Mouse (Mus musculus) megakaryocyte, embryonic 14.5 days (primary cell): ENCODE results near the gene Ntpcr. TPM values are rescaled to one million over a fixed set of nuclear protein-coding genes. Genes with fewer than 3 reads are reported as not detected.

ENCODE experiments used
- H3K27me3 ChIP-seq: replicated peaks from 2 replicates; pipeline ENCODE3; 2012; ENCODE audit warnings: inconsistent platforms
- H3K36me3 ChIP-seq: replicated peaks from 2 replicates; pipeline ENCODE3; 2012; ENCODE audit warnings: low read length, inconsistent platforms, mixed read lengths
- H3K4me1 ChIP-seq: 2 replicates; pipeline ENCODE4 v1.6.1; 2012; ENCODE audit warnings: inconsistent platforms
- H3K4me3 ChIP-seq: replicated peaks from 2 replicates; pipeline ENCODE3; 2012; ENCODE audit warnings: moderate library complexity, mild to moderate bottlenecking, inconsistent platforms
- H3K9me3 ChIP-seq: 2 replicates; pipeline ENCODE4 v1.6.1; 2012; ENCODE audit warnings: inconsistent platforms
- FLI1 ChIP-seq: IDR thresholded peaks from 2 replicates; pipeline ENCODE4 v1.6.1; 2012; ENCODE audit warnings: low read length, inconsistent platforms, mixed read lengths
- GATA1 ChIP-seq: IDR thresholded peaks from 3 replicates; pipeline ENCODE4 v1.6.1; 2012; ENCODE audit warnings: mixed read lengths, low read length, inconsistent platforms, borderline replicate concordance
- polyA plus RNA-seq: library from polyadenylated mRNA; stranded (reverse); fragments of >175 nt; gene quantifications from 2 replicates; pipeline ENCODE4 v1.2.3, GENCODE M21; 2012; ENCODE audit warnings: low replicate concordance; ENCODE audit not compliant: insufficient read depth

Ntpcr gene
- 9.2 and 15.5 TPM in 2 replicates for polyA plus RNA-seq

DNA sequence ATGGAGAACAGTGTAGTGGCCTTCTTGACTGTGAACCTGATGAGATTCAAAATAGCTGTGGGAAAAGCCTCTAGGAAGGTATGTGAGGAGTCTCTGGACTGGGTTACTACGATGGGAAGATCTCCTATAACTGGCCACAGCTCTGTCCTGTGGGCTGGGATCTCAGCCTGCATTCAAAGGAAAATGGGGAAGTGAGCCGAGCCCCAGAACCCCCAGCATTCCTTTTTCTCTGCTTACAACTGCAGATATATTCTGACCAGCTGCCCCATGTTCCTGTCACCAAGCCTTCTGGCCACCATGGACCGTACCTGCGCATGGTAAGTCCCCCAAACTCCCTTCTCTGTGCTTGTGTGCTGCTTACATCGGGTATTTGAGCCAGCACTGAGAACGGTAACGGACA lies at the start of gene Ntpcr:
Gene Ntpcr (plus strand): TSS at position 218 of the 400 bp plus-strand sequence.
- Histone ChIP-seq H3K36me3 (no peaks in the 10 kb centered on the region), H3K9me3 (no peaks in the 10 kb centered on the region), H3K4me1 (peaks cover 51% of the 10 kb centered on the region), H3K27me3 (peaks cover 4% of the 10 kb centered on the region), H3K4me3 (peak within 1 kb of the TSS; percentile 62)
- TF ChIP-seq GATA1: no peak
- TF ChIP-seq FLI1: no peak

DNA sequence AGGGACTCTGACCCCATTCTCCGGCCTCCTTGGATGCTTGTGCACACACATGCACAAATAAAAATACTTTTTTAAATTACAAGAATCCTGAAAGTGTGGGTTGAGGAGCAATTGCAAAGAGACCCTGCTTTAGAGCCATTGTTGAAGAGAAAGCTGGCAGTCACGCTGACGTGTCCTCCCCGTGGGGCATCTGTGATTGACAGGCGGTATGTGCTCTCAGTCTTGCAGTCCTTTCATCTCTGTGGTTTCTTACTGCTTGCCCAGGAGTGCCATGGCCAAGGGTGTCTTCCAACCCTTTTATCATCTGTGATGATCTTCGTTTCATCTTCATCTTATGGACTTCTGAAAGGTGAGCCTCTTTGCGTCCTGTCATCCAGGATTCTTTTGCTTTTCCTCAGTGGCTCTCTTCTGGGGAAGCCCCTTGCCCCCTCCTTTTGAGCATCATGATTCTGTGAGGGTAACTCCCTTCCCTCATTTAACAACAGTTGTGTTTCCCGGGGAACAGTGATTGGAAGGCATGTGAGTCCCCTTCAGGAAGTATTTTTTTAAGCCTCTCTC lies 48.8 kb upstream of the Ntpcr start:
- peaks cover 6% of the 10 kb centered on the region for H3K9me3 ChIP-seq
- H3K4me1 ChIP-seq: no peaks in the 10 kb centered on the region
- H3K4me3 ChIP-seq: no peak overlapping the region
- H3K27me3 ChIP-seq: peaks cover 4% of the 10 kb centered on the region
- no peak for TF ChIP-seq GATA1
- no peak for TF ChIP-seq FLI1
- H3K36me3 ChIP-seq: no peaks in the 10 kb centered on the region

DNA sequence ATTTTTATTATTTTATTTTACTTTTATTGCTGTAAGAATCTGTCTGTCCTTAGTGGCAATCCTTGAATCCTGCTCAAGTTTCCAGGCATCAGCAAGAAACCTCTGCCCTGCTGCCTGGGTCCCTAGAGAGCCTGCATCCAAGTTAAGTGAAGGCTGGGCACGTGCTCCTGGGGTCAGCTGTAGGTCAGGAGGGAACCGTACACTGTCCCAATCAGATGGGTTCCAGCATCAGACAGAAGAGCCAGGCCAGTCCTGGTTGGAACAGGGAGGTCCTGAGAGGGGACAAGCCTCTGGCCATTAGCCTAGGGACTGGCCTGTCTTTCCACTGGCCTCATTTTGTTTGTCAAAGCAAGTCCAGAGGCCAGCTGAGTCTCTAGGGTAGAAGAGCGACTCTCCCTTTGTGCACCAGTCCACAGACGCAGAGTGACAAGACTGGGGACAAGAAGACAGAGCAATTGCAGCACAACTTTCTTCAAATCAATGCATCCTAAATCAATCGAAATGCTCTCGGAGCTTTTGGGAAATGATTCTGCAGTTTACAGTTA lies 44.5 kb upstream of the Ntpcr start:
- no peaks in the 10 kb centered on the region for H3K36me3 ChIP-seq
- TF ChIP-seq GATA1 (no peak), FLI1 (no peak)
- 0 out of 2 replicates have a peak, but pooled peaks cover 3% of the 10 kb centered on the region for H3K9me3 ChIP-seq
- H3K27me3 ChIP-seq: peaks cover 3% of the 10 kb centered on the region
- H3K4me1 ChIP-seq: no peaks in the 10 kb centered on the region
- H3K4me3 ChIP-seq: no peak overlapping the region

DNA sequence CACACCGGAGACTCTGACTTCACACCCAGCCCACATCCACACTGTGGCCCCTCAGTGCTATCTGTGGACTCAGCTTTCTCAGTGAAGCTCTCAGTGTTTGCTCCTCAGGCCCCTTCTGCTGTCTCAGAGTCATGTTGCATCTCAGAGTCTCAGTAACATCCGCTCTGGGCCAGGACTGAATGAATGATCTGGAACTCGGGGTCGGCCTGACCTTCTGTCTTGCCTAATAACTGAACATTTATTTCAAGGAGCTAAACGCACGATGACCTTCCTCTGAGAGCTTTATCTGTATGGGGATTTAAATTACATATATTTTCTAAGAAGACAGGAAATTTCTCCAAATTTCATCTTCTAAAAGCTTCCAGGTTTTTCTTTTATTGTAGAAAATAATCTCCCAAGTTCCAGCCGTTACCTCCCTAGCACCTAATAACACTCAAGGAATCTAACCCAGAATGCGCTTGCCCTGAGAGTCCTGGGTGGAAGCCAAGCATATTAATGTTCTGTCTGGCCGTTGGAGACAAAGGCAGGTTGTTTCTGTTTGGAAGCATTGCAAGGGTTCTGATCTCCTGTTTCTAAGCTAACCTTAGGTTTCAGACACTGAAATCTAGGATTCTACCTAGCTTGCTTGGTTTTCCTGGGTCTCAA lies 43.4 kb upstream of the Ntpcr start:
- 0 out of 2 replicates have a peak, but pooled peaks cover 3% of the 10 kb centered on the region for H3K9me3 ChIP-seq
- no peak overlapping the region for H3K4me3 ChIP-seq
- H3K4me1 ChIP-seq: no peaks in the 10 kb centered on the region
- peaks cover 3% of the 10 kb centered on the region for H3K27me3 ChIP-seq
- TF ChIP-seq FLI1 (no peak), GATA1 (no peak)
- H3K36me3 ChIP-seq: no peaks in the 10 kb centered on the region

GRCm38 (mm10) chr8:125690166-125690915 lies 39.4 kb upstream of the Ntpcr start:
- Histone ChIP-seq H3K4me3 (no peak overlapping the region), H3K27me3 (peaks cover 3% of the 10 kb centered on the region), H3K9me3 (peaks cover 16% of the 10 kb centered on the region)

DNA sequence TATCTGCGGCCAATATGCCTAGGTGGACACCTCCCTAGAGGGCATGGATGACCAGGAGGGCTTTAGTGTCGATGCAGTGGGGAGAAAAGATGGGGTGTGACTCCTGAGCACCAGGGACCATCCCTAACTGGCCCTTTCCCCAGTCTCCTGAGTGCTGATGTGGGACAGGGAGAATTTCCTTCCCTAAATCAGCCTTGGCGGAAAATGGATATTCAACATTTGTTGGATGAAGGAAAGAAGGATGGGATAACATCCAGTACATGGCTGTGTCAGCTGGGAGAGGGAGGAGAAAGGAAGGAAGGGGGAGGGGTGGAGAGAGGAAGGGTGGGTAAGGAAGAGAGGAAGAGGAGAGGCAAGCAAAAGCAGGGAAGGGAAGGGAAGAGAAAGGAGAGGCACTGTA lies 38.8 kb upstream of the Ntpcr start:
- H3K27me3 ChIP-seq: peaks cover 3% of the 10 kb centered on the region
- peaks cover 13% of the 10 kb centered on the region for H3K9me3 ChIP-seq
- H3K4me3 ChIP-seq: no peak overlapping the region
- H3K4me1 ChIP-seq: no peaks in the 10 kb centered on the region
- no peaks in the 10 kb centered on the region for H3K36me3 ChIP-seq
- TF ChIP-seq FLI1: no peak
- TF ChIP-seq GATA1: no peak

More at GRCm38 (mm10) chr8:125690166-125690915, 39.4 kb upstream of the Ntpcr start:
- Histone ChIP-seq H3K4me1 (no peaks in the 10 kb centered on the region), H3K36me3 (no peaks in the 10 kb centered on the region)
- TF ChIP-seq FLI1 (no peak), GATA1 (no peak)

DNA sequence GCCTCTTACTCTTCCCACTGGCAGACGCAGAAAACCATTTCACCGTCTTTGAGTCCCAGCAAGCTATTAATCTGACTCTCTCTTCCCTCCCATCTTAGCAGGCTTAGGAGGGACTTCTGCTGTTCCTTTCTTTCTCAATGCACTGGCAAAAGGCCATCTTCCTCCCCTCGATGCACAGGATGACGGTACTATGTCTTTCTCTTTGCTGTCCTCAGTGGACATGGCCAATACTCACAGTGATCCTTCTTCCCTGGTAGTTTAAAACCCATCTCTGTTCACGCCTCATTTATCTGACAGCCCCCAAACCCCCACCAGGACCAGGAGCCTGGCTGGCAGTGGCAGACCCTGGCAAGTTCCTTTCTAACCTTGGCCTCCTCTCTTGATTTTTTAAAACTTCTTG lies 37.3 kb upstream of the Ntpcr start:
- peaks cover 20% of the 10 kb centered on the region for H3K9me3 ChIP-seq
- H3K4me3 ChIP-seq: no peak overlapping the region
- no peaks in the 10 kb centered on the region for H3K36me3 ChIP-seq
- TF ChIP-seq GATA1 (no peak), FLI1 (no peak)
- H3K27me3 ChIP-seq: peaks cover 3% of the 10 kb centered on the region
- no peaks in the 10 kb centered on the region for H3K4me1 ChIP-seq

DNA sequence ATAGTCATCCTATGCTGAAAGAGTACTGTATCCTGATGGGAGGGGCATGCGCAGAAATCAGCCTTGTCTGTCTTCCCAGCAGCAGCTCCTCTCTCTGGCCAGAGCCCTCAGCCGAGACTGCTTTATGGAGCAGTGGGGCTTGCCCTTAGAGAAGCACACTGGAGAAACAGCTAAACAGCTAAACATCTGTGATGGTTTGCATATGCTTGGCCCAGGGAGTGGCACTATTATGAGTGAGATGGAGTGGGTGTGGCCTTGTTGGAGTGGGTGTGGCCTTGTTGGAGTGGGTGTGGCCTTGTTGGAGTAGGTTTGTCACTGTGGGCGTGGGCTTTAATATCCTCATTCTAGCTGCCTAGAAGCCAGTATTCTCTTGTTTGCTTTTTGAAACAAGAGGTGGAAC lies 36.6 kb upstream of the Ntpcr start:
- Histone ChIP-seq H3K4me3 (no peak overlapping the region), H3K36me3 (no peaks in the 10 kb centered on the region), H3K4me1 (no peaks in the 10 kb centered on the region), H3K27me3 (peaks cover 3% of the 10 kb centered on the region), H3K9me3 (peaks cover 24% of the 10 kb centered on the region)
- TF ChIP-seq FLI1 (no peak), GATA1 (no peak)

DNA sequence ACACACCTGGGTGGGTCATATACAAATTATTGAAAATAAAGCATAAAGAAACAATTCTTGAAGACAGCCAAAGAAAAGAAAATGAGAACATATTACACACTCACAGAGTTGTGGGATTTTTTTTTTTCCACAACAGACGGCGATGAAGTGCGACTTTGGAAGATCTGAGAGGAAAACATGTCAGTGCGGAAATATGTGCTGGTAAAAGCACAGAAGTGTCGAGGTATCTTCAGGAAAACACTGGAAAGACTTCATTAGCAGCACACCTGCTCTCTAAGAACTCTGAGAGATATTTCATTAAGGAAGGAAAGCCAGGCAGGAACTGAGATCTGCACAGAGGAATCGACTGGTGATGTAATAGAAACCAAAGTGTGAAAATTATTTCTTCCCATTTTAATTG lies 33.8 kb upstream of the Ntpcr start:
- no peak overlapping the region for H3K4me3 ChIP-seq
- TF ChIP-seq GATA1: no peak
- no peak for TF ChIP-seq FLI1
- H3K4me1 ChIP-seq: no peaks in the 10 kb centered on the region
- H3K36me3 ChIP-seq: no peaks in the 10 kb centered on the region
- H3K9me3 ChIP-seq: peaks cover 32% of the 10 kb centered on the region
- no peaks in the 10 kb centered on the region for H3K27me3 ChIP-seq
